Mouse (Mus musculus) cerebellum, adult 11 months (tissue): ENCODE measurements around the gene Rfx7.
"Not testable (repeated sequence)": the region's sequence is repeated elsewhere in the genome, so short reads cannot be mapped to it uniquely, and the experiment has no call there.

Experiments used
- DNase-seq: peaks from one replicate; pipeline ENCODE4 v3.0.0; 2022

Rfx7 gene

GRCm38 (mm10) chr9:72641093-72641680 lies 109.1 kb downstream of the Rfx7 start:
- no peak for DNase-seq

GRCm38 (mm10) chr9:72642756-72643447 lies 110.9 kb downstream of the Rfx7 start:
- DNase-seq = not testable (repeated sequence)

GRCm38 (mm10) chr9:72643651-72644417 lies 111.8 kb downstream of the Rfx7 start:
- no peak for DNase-seq

GRCm38 (mm10) chr9:72644418-72645110 lies 112.5 kb downstream of the Rfx7 start:
- DNase-seq = no peak

- DNase-seq = no peak
Observed at GRCm38 (mm10) chr9:72649781-72650180, 117.7 kb downstream of the Rfx7 start.

GRCm38 (mm10) chr9:72652961-72653360 lies 120.9 kb downstream of the Rfx7 start:
- no peak for DNase-seq

GRCm38 (mm10) chr9:72653533-72653932 lies 121.5 kb downstream of the Rfx7 start:
- no peak for DNase-seq

GRCm38 (mm10) chr9:72654593-72655242 lies 122.7 kb downstream of the Rfx7 start:
- DNase-seq = no peak

GRCm38 (mm10) chr9:72655602-72656001 lies 123.6 kb downstream of the Rfx7 start:
- no peak for DNase-seq

- DNase-seq = no peak
Observed at GRCm38 (mm10) chr9:72656491-72656890, 124.5 kb downstream of the Rfx7 start.

GRCm38 (mm10) chr9:72656940-72657339 lies 124.9 kb downstream of the Rfx7 start:
- DNase-seq = no peak

GRCm38 (mm10) chr9:72657694-72658093 lies 125.7 kb downstream of the Rfx7 start:
- DNase-seq = no peak

- DNase-seq = no peak
Observed at GRCm38 (mm10) chr9:72660139-72660538, 128.1 kb downstream of the Rfx7 start.

- no peak for DNase-seq
Observed at GRCm38 (mm10) chr9:72660911-72661310, 128.9 kb downstream of the Rfx7 start.

GRCm38 (mm10) chr9:72661561-72661894 lies 129.5 kb downstream of the Rfx7 start:
- DNase-seq = no peak

GRCm38 (mm10) chr9:72661895-72662661 lies 130.0 kb downstream of the Rfx7 start, which contains the start of gene Nedd4:
TSS of gene Nedd4 (plus strand) at chr9:72662346.
- peak; percentile 93 for DNase-seq

- DNase-seq = peak; percentile 62
Observed at GRCm38 (mm10) chr9:72662691-72663533, 130.9 kb downstream of the Rfx7 start.

- DNase-seq = no peak
Observed at GRCm38 (mm10) chr9:72663534-72663918, 131.5 kb downstream of the Rfx7 start.

GRCm38 (mm10) chr9:72664409-72665351 lies 132.6 kb downstream of the Rfx7 start:
- DNase-seq = no peak

GRCm38 (mm10) chr9:72665517-72665916 lies 133.5 kb downstream of the Rfx7 start:
- DNase-seq = no peak
